Mouse (Mus musculus) gastrocnemius, adult 2 months (tissue): ENCODE measurements around the gene Gprc5d. TPM values are rescaled to one million over a fixed set of nuclear protein-coding genes. Genes with fewer than 3 reads are reported as not detected.

ENCODE experiments used
- DNase-seq: peaks from one replicate; pipeline ENCODE4 v3.0.0; 2022
- H3K27ac ChIP-seq: fragments of 200-600 bp; 2 replicates; pipeline ENCODE4 v1.8.1; 2022; ENCODE audit warnings: mild to moderate bottlenecking
- H3K4me3 ChIP-seq: fragments of 200-600 bp; 2 replicates; pipeline ENCODE4 v1.8.1; 2022; ENCODE audit warnings: mild to moderate bottlenecking, moderate library complexity
- CTCF ChIP-seq: fragments of 200-600 bp; IDR thresholded peaks from 2 replicates; pipeline ENCODE4 v1.8.1; 2022; ENCODE audit warnings: antibody characterized with exemption, mild to moderate bottlenecking, moderate library complexity
- intact Hi-C: fragments of 180-260 bp; cut with DNase I; formaldehyde crosslinking; loops from one replicate; pipeline ENCODE4 v1.15.1; 2025
- total RNA-seq, 2 experiments: library from RNA; stranded (reverse); gene quantifications; 2 replicates each; pipeline ENCODE4 v1.2.3; 2021

The Gprc5d gene
- total RNA-seq, 2 experiments from 2014 or later: not detected

- intact Hi-C loops: loop anchor here (5.0 to 10.0 kb wide), 2 partner anchors 99 to 226 kb away; no protein-coding TSS in a partner anchor
- H3K4me3 ChIP-seq: no peak overlapping the region
- TF ChIP-seq CTCF: peak; percentile 80
- H3K27ac ChIP-seq: no peak overlapping the region
- no peak for DNase-seq
These were observed 30.4 kb upstream of the Gprc5d start for GRCm38 (mm10) chr6:135148506-135148905.

- intact Hi-C loops: loop anchor here (5.0 to 10.0 kb wide), 2 partner anchors 101 to 229 kb away; no protein-coding TSS in a partner anchor
- TF ChIP-seq CTCF: no peak
- DNase-seq: no peak
These were observed 27.9 kb upstream of the Gprc5d start for GRCm38 (mm10) chr6:135145976-135146375.

GRCm38 (mm10) chr6:135144516-135144915 is 26.4 kb upstream of the Gprc5d start:
- peak; percentile 75 for TF ChIP-seq CTCF
- no peak overlapping the region for H3K27ac ChIP-seq
- intact Hi-C loops: loop anchor here (1.0 to 10.0 kb wide), 3 partner anchors 57 to 230 kb away; no protein-coding TSS in a partner anchor
- DNase-seq: no peak
- no peak overlapping the region for H3K4me3 ChIP-seq

More at GRCm38 (mm10) chr6:135145976-135146375, 27.9 kb upstream of the Gprc5d start:
- Histone ChIP-seq H3K4me3 (no peak overlapping the region), H3K27ac (no peak overlapping the region)

- intact Hi-C loops: loop anchor here (5.0 to 10.0 kb wide), 2 partner anchors 116 to 232 kb away; no protein-coding TSS in a partner anchor
- DNase-seq: no peak
- TF ChIP-seq CTCF: no peak
- H3K4me3 ChIP-seq: no peak overlapping the region
- H3K27ac ChIP-seq: no peak overlapping the region
These were observed 25.1 kb upstream of the Gprc5d start for GRCm38 (mm10) chr6:135143151-135143550.

- Histone ChIP-seq H3K4me3 (no peak overlapping the region), H3K27ac (no peak overlapping the region)
- intact Hi-C loops: loop anchor here (5.0 to 10.0 kb wide), 2 partner anchors 114 to 233 kb away; no protein-coding TSS in a partner anchor
- TF ChIP-seq CTCF: no peak
- DNase-seq: no peak
These were observed 23.5 kb upstream of the Gprc5d start for GRCm38 (mm10) chr6:135141451-135142147.

GRCm38 (mm10) chr6:135138746-135139145 is 20.7 kb upstream of the Gprc5d start:
- peak overlapping the region; percentile 3; the same call in 1 of the 2 replicates for H3K4me3 ChIP-seq
- DNase-seq: peak; percentile 36
- H3K27ac ChIP-seq: peak overlapping the region; percentile 57
- no peak for TF ChIP-seq CTCF
- intact Hi-C loops: no loop called here

GRCm38 (mm10) chr6:135138207-135138606 is 20.1 kb upstream of the Gprc5d start:
- Histone ChIP-seq H3K27ac (peak overlapping the region; percentile 57), H3K4me3 (no peak overlapping the region)
- no peak for DNase-seq
- intact Hi-C loops: no loop called here
- no peak for TF ChIP-seq CTCF

GRCm38 (mm10) chr6:135137736-135138135 is 19.7 kb upstream of the Gprc5d start:
- intact Hi-C loops: no loop called here
- no peak for TF ChIP-seq CTCF
- peak overlapping the region; percentile 57 for H3K27ac ChIP-seq

GRCm38 (mm10) chr6:135136439-135137161 is 18.5 kb upstream of the Gprc5d start:
- Histone ChIP-seq H3K4me3 (no peak overlapping the region), H3K27ac (peak overlapping the region; percentile 63)
- peak; percentile 54 for DNase-seq
- intact Hi-C loops: no loop called here
- no peak for TF ChIP-seq CTCF

More at GRCm38 (mm10) chr6:135137736-135138135, 19.7 kb upstream of the Gprc5d start:
- peak; percentile 72 for DNase-seq
- no peak overlapping the region for H3K4me3 ChIP-seq

- H3K4me3 ChIP-seq: no peak overlapping the region
- no peak for DNase-seq
- H3K27ac ChIP-seq: no peak overlapping the region
- TF ChIP-seq CTCF: no peak
- intact Hi-C loops: no loop called here
These were observed 17.7 kb upstream of the Gprc5d start for GRCm38 (mm10) chr6:135135735-135136134.

- TF ChIP-seq CTCF: no peak
These were observed 15.4 kb upstream of the Gprc5d start for GRCm38 (mm10) chr6:135133486-135133885.

GRCm38 (mm10) chr6:135133086-135133485 is 15.0 kb upstream of the Gprc5d start:
- no peak overlapping the region for H3K4me3 ChIP-seq
- no peak for DNase-seq
- TF ChIP-seq CTCF: no peak
- no peak overlapping the region for H3K27ac ChIP-seq
- intact Hi-C loops: no loop called here

More at GRCm38 (mm10) chr6:135133486-135133885, 15.4 kb upstream of the Gprc5d start:
- Histone ChIP-seq H3K27ac (no peak overlapping the region), H3K4me3 (no peak overlapping the region)
- no peak for DNase-seq
- intact Hi-C loops: no loop called here
